Mouse (Mus musculus): ENCODE results near the gene Pak6.

GRCm38 (mm10) chr2:118642942-118643341, 20.2 kb upstream of the Pak6 start:
- TF ChIP-seq CTCF (IDR thresholded peaks at IDR 0.05) (no peak), EP300 (IDR thresholded peaks at IDR 0.05) (no peak)

All from lung, postnatal 0 days (tissue).